Mouse (Mus musculus) embryonic facial prominence, embryonic 15.5 days (tissue): ENCODE measurements around the gene Fyn. TPM values are rescaled to one million over a fixed set of nuclear protein-coding genes. Genes with fewer than 3 reads are reported as not detected.

Source experiments
- ATAC-seq: fragments of 200-750 bp; cut with Nextera tagmentation; 2 replicates; pipeline ENCODE4 v1.8.0; 2017; ENCODE audit warnings: low read depth, moderate TSS enrichment; ENCODE audit not compliant: insufficient number of reproducible peaks, low FRiP score, low TSS enrichment
- H3K27ac ChIP-seq: fragments of 300-500 bp; sonication (generic); replicated peaks from 2 replicates; pipeline ENCODE4 v1.5.1; 2015; ENCODE audit warnings: mild to moderate bottlenecking, inconsistent platforms
- H3K27me3 ChIP-seq: fragments of 300-500 bp; sonication (generic); 2 replicates; pipeline ENCODE4 v1.6.1; 2015; ENCODE audit warnings: inconsistent platforms
- H3K36me3 ChIP-seq: fragments of 300-500 bp; sonication (generic); 2 replicates; pipeline ENCODE4 v1.6.1; 2015; ENCODE audit warnings: mild to moderate bottlenecking, inconsistent platforms
- H3K4me1 ChIP-seq: fragments of 300-500 bp; sonication (generic); 2 replicates; pipeline ENCODE4 v1.6.1; 2015; ENCODE audit warnings: inconsistent platforms
- H3K4me2 ChIP-seq: fragments of 300-500 bp; sonication (generic); replicated peaks from 2 replicates; pipeline ENCODE4 v1.6.1; 2015; ENCODE audit warnings: mild to moderate bottlenecking, inconsistent platforms
- H3K4me3 ChIP-seq: fragments of 300-500 bp; sonication (generic); replicated peaks from 2 replicates; pipeline ENCODE4 v1.5.1; 2015; ENCODE audit warnings: mild to moderate bottlenecking, inconsistent platforms
- H3K9ac ChIP-seq: fragments of 300-500 bp; sonication (generic); 2 replicates; pipeline ENCODE4 v1.6.1; 2015; ENCODE audit warnings: inconsistent platforms
- H3K9me3 ChIP-seq: fragments of 300-500 bp; sonication (generic); replicated peaks from 2 replicates; pipeline ENCODE4 v1.6.1; 2016; ENCODE audit warnings: inconsistent platforms
- WGBS: fragments of 180-500 bp; shearing (Covaris S2); methylation state at CpG from one replicate; pipeline ENCODE4 v1.1.7; 2015; 5-methylcytosine and 5-hydroxymethylcytosine counted together
- polyA plus RNA-seq: library from polyadenylated mRNA; unstranded; fragments of >200 nt; fragmentation: Nextera tagmentation; extraction: Ambion mirVana; gene quantifications from 2 replicates; pipeline ENCODE4 v1.2.1, GENCODE M21; 2015

Gene Fyn
- polyA plus RNA-seq, 1 experiment from 2014 or later, result 42.8 TPM

- Histone ChIP-seq H3K9me3 (no peaks in the 10 kb centered on the region), H3K27ac (no peak overlapping the region), H3K4me3 (no peak overlapping the region), H3K9ac (no peak overlapping the region), H3K36me3 (no peaks in the 10 kb centered on the region), H3K27me3 (no peaks in the 10 kb centered on the region), H3K4me2 (no peak overlapping the region), H3K4me1 (peaks cover 30% of the 10 kb centered on the region)
- no peak for ATAC-seq
- 70% methylated on average over 10 of the region's 10 CpGs for WGBS
Observed at GRCm38 (mm10) chr10:39379287-39379686, 10.6 kb downstream of the Fyn start.

- no peaks in the 10 kb centered on the region for H3K27me3 ChIP-seq
- ATAC-seq, result no peak
- no peak overlapping the region for H3K4me3 ChIP-seq
- no peaks in the 10 kb centered on the region for H3K36me3 ChIP-seq
- H3K4me1 ChIP-seq, result peaks cover 31% of the 10 kb centered on the region
- no peak overlapping the region for H3K9ac ChIP-seq
- H3K9me3 ChIP-seq, result no peaks in the 10 kb centered on the region
- H3K27ac ChIP-seq, result no peak overlapping the region
- no peak overlapping the region for H3K4me2 ChIP-seq
- WGBS, result 70% methylated on average over 5 of the region's 5 CpGs
Observed at GRCm38 (mm10) chr10:39379721-39380370, 11.2 kb downstream of the Fyn start.

- 82% methylated on average over 8 of the region's 8 CpGs for WGBS
- no peak overlapping the region; the same call in 1 of the 2 replicates for H3K27ac ChIP-seq
Observed at GRCm38 (mm10) chr10:39385259-39385658, 16.6 kb downstream of the Fyn start.

GRCm38 (mm10) chr10:39386203-39386602 is 17.5 kb downstream of the Fyn start:
- H3K4me1 ChIP-seq, result peaks cover 22% of the 10 kb centered on the region
- H3K27me3 ChIP-seq, result no peaks in the 10 kb centered on the region
- no peak for ATAC-seq
- no peak overlapping the region for H3K4me2 ChIP-seq
- peaks cover 12% of the 10 kb centered on the region; the same call in 1 of the 2 replicates for H3K36me3 ChIP-seq
- no peak overlapping the region for H3K27ac ChIP-seq
- H3K9me3 ChIP-seq, result 0 out of 2 replicates have a peak, but pooled peaks cover 5% of the 10 kb centered on the region
- no peak overlapping the region for H3K4me3 ChIP-seq
- WGBS, result 65% methylated on average over 15 of the region's 15 CpGs
- no peak overlapping the region for H3K9ac ChIP-seq

More at GRCm38 (mm10) chr10:39385259-39385658, 16.6 kb downstream of the Fyn start:
- ATAC-seq, result no peak
- Histone ChIP-seq H3K9me3 (no peaks in the 10 kb centered on the region), H3K9ac (no peak overlapping the region), H3K4me1 (peaks cover 25% of the 10 kb centered on the region), H3K36me3 (0 out of 2 replicates have a peak, but pooled peaks cover 4% of the 10 kb centered on the region), H3K27me3 (no peaks in the 10 kb centered on the region), H3K4me2 (no peak overlapping the region), H3K4me3 (no peak overlapping the region)

- ATAC-seq, result no peak
Observed at GRCm38 (mm10) chr10:39387024-39387423, 18.4 kb downstream of the Fyn start.

GRCm38 (mm10) chr10:39387556-39387955 is 18.9 kb downstream of the Fyn start:
- H3K27me3 ChIP-seq, result no peaks in the 10 kb centered on the region
- H3K4me2 ChIP-seq, result no peak overlapping the region
- H3K4me3 ChIP-seq, result no peak overlapping the region
- no peak overlapping the region for H3K27ac ChIP-seq
- H3K9ac ChIP-seq, result no peak overlapping the region
- ATAC-seq, result no peak
- H3K4me1 ChIP-seq, result peaks cover 22% of the 10 kb centered on the region
- H3K36me3 ChIP-seq, result peaks cover 20% of the 10 kb centered on the region; the same call in 1 of the 2 replicates
- 79% methylated on average over 11 of the region's 11 CpGs for WGBS
- H3K9me3 ChIP-seq, result 0 out of 2 replicates have a peak, but pooled peaks cover 5% of the 10 kb centered on the region

More at GRCm38 (mm10) chr10:39387024-39387423, 18.4 kb downstream of the Fyn start:
- H3K27ac ChIP-seq, result no peak overlapping the region
- 59% methylated on average over 5 of the region's 5 CpGs for WGBS
- no peak overlapping the region for H3K9ac ChIP-seq
- no peak overlapping the region for H3K4me2 ChIP-seq
- peaks cover 22% of the 10 kb centered on the region for H3K4me1 ChIP-seq
- H3K4me3 ChIP-seq, result no peak overlapping the region
- no peaks in the 10 kb centered on the region for H3K27me3 ChIP-seq
- H3K36me3 ChIP-seq, result peaks cover 20% of the 10 kb centered on the region; the same call in 1 of the 2 replicates
- H3K9me3 ChIP-seq, result 0 out of 2 replicates have a peak, but pooled peaks cover 5% of the 10 kb centered on the region

- Histone ChIP-seq H3K4me1 (peaks cover 19% of the 10 kb centered on the region), H3K4me2 (no peak overlapping the region), H3K27ac (no peak overlapping the region), H3K36me3 (peaks cover 20% of the 10 kb centered on the region; the same call in 1 of the 2 replicates), H3K4me3 (no peak overlapping the region), H3K9ac (no peak overlapping the region), H3K27me3 (no peaks in the 10 kb centered on the region), H3K9me3 (0 out of 2 replicates have a peak, but pooled peaks cover 5% of the 10 kb centered on the region)
- no peak for ATAC-seq
- 96% methylated on average over 3 of the region's 3 CpGs for WGBS
Observed at GRCm38 (mm10) chr10:39388144-39388543, 19.5 kb downstream of the Fyn start.

- Histone ChIP-seq H3K27ac (no peak overlapping the region), H3K36me3 (peaks cover 20% of the 10 kb centered on the region; the same call in 1 of the 2 replicates), H3K9me3 (0 out of 2 replicates have a peak, but pooled peaks cover 5% of the 10 kb centered on the region), H3K9ac (no peak overlapping the region), H3K27me3 (no peaks in the 10 kb centered on the region), H3K4me2 (no peak overlapping the region), H3K4me1 (peaks cover 16% of the 10 kb centered on the region), H3K4me3 (no peak overlapping the region)
- WGBS, result 80% methylated on average over 11 of the region's 11 CpGs
- no peak for ATAC-seq
Observed at GRCm38 (mm10) chr10:39389451-39389891, 20.8 kb downstream of the Fyn start.

GRCm38 (mm10) chr10:39390541-39390940 is 21.9 kb downstream of the Fyn start:
- Histone ChIP-seq H3K36me3 (peaks cover 16% of the 10 kb centered on the region; the same call in 1 of the 2 replicates), H3K4me2 (no peak overlapping the region), H3K9me3 (0 out of 2 replicates have a peak, but pooled peaks cover 5% of the 10 kb centered on the region), H3K4me3 (no peak overlapping the region), H3K9ac (no peak overlapping the region), H3K27me3 (no peaks in the 10 kb centered on the region), H3K4me1 (peaks cover 13% of the 10 kb centered on the region), H3K27ac (no peak overlapping the region)
- ATAC-seq, result no peak
- WGBS, result 89% methylated on average over 7 of the region's 7 CpGs

GRCm38 (mm10) chr10:39392900-39393483 is 24.3 kb downstream of the Fyn start:
- H3K27ac ChIP-seq, result no peak overlapping the region
- H3K27me3 ChIP-seq, result no peaks in the 10 kb centered on the region
- H3K9me3 ChIP-seq, result 0 out of 2 replicates have a peak, but pooled peaks cover 5% of the 10 kb centered on the region
- ATAC-seq, result no peak
- no peak overlapping the region for H3K9ac ChIP-seq
- H3K4me1 ChIP-seq, result peaks cover 6% of the 10 kb centered on the region
- H3K36me3 ChIP-seq, result peaks cover 16% of the 10 kb centered on the region; the same call in 1 of the 2 replicates
- no peak overlapping the region for H3K4me3 ChIP-seq
- 79% methylated on average over 6 of the region's 6 CpGs for WGBS
- no peak overlapping the region for H3K4me2 ChIP-seq

GRCm38 (mm10) chr10:39395544-39395943 is 26.9 kb downstream of the Fyn start:
- no peak overlapping the region for H3K9ac ChIP-seq
- H3K27ac ChIP-seq, result no peak overlapping the region
- 0 out of 2 replicates have a peak, but pooled peaks cover 4% of the 10 kb centered on the region for H3K9me3 ChIP-seq
- ATAC-seq, result no peak
- H3K4me3 ChIP-seq, result no peak overlapping the region
- H3K27me3 ChIP-seq, result no peaks in the 10 kb centered on the region
- H3K4me1 ChIP-seq, result no peaks in the 10 kb centered on the region
- 89% methylated on average over 5 of the region's 5 CpGs for WGBS
- H3K36me3 ChIP-seq, result peaks cover 18% of the 10 kb centered on the region; the same call in 1 of the 2 replicates
- no peak overlapping the region for H3K4me2 ChIP-seq
